Mouse (Mus musculus) cerebellum, adult 9-11 months (tissue): ENCODE data around the gene Hcrtr2.
A peak's percentile ranks its signal among the peaks of the same experiment; 100 is the strongest.

Experiments used
- DNase-seq: peaks from one replicate; pipeline ENCODE4 v3.0.0; 2022

Hcrtr2 gene

DNA sequence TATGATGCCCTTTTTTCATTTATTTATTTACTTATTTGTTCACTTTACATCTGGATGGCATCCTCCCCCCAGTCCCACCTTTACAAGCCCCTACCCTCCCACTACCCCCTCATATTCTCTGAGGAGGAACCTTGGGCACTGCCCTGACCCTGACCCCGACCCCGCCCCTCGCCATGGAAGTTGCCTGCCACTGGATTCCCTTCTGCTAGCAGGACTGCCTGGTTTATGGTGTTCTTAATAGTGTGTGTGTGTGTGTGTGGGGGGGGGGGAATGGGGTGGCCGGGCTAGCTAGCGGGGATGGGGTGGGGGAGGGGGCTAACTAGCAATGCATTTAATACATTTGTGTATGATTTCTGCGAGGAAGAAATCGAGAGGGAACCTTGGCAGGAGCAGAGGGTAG is 88.8 kb downstream of the Hcrtr2 start:
- no peak for DNase-seq

DNA sequence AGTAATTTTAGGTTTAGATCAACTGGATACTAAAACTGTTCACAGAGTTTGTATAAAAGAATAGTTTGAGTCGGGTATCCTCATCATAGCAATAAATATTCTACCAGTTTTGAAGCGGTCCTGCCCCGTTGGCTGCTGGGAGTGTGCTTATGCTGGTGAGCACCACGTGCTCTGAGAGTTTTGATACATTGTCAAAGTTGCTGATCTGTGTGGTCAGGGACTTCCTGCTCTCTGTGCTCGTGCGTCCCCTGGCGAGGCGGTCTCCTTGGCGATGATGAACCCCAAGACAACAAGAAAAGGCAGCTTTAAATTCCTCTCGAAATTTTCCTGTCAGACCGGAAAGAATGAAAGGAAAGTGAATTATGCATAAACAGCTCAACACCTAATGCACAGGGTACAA is 93.3 kb downstream of the Hcrtr2 start:
- DNase-seq: no peak

DNA sequence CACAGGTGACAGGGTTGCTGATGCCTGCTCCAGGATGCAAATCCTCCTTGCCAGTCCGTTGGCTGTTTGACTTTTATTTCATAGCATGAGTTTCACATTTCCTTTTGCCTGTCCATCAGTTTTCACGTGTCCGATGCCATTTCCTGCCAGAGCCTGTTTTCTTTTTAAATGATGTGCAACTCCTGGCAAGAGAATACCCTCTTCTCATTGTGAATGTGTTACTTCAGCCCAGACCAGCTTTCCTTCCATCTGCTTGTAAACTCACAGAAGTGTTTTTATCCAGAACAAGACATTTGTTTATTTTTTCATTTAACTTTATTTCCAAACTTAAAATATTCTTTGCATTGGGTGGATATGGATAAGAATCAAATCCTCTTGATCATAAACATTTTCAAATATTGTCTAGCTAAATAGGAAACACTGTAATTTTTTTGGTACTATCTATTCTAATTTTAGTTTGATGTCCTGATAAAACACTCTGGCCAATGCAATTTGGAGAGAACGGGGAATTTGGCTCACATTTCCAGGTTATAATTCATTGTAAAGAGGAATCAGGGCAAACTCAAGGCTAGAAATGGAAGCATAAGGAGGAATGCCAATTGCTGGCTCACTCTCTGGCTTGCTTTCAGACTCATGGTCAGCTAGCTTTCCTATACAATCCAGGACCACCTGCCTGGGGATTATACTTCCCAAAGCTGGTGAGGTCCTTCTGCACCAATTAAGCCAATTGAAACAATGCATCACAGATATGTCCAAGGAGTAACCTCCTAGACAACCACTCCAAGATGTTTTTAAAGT is 106.3 kb downstream of the Hcrtr2 start:
- DNase-seq: peak; percentile 17

DNA sequence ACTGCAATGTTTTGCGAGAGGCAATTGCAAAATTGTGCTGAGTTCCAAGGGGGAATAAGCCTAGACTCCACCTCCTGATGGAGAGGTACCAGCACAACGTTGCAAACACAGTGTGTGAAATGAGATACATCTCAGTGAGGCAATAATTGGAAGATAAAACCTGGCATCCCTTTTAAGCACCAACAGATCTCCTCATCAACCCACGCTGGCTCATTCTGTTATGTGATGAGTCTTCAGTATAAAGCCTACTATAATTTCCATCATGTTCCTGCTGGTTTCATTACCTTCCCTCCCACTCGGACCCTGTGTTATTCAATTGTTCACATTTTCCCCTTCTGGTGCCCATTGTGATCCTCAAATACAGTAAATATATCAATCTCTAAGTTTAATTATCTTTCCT is 109.0 kb downstream of the Hcrtr2 start:
- DNase-seq: no peak

DNA sequence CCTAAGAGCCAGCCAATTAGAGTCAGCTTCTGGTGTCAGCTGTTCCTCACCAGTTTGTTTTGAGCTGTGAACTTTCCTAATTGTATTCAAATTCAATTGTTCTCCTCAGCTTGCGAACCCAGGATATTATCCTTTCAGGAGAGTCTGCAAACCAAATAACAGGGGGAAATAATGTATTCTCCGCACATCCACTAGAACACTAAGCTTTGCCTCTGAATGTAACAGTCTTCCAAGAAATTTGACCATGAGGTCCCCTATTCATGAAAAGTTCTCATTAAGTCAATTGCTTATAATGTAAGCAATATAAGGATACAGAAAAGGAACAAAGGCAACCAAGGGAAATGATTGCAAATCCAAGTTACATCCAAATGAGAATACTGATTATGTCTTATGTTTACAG is 110.1 kb downstream of the Hcrtr2 start, which contains the start of gene Gfral:
Gfral (minus strand) TSS at position 101 of the 400 bp plus-strand sequence.
- no peak for DNase-seq

DNA sequence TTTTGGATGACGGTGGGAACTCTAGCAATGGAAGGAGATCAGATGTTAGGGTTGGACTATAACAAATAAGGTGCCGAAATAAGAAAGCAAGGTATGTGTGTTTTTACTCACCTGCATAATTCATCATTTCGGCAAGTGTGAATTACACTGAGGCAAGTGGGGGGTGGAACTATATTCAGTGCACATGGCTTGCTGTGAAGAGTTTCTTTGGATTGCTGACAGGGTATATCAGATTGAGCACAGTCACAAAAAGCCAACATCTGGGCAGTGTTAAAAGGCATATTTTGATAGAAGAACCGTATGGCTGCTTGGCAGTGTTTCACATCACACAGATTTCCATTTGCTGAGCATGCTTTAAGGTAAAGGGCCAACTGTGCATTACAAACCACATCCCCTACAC is 126.7 kb downstream of the Hcrtr2 start:
- no peak for DNase-seq

DNA sequence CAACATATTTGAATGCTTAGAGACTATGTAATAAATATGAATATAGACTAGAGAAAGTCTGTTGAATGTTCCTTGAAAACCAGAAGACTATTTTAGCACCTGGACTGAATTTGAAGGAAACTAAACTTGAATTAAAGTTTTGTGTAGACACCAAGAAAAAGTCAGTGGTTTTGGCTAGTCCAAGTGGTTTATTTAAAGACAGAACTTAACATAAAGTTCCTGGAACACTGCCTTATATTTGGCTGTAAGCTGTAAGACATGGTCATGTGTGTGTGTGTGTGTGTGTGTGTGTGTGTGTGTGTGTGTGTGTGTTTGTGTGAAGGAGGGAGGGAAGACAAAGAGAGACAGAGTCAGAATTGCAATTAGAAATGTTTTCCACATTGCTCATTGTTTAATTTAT is 144.4 kb downstream of the Hcrtr2 start:
- DNase-seq: no peak
